Mouse (Mus musculus) spleen, embryonic (tissue): ENCODE measurements at regions not wholly inside any gene's neighbourhood (a gene's known extent, or its start where the extent isn't known, plus 50 kb on each side); places are given as distances from the start of the nearest gene placed in this dataset.

Experiments
- CTCF ChIA-PET: fragments of 350-600 bp; sonication (Branson Sonifier 250); formaldehyde crosslinking; loops from one replicate; lab custom pipeline; 2022; lab: Charles Lee

DNA sequence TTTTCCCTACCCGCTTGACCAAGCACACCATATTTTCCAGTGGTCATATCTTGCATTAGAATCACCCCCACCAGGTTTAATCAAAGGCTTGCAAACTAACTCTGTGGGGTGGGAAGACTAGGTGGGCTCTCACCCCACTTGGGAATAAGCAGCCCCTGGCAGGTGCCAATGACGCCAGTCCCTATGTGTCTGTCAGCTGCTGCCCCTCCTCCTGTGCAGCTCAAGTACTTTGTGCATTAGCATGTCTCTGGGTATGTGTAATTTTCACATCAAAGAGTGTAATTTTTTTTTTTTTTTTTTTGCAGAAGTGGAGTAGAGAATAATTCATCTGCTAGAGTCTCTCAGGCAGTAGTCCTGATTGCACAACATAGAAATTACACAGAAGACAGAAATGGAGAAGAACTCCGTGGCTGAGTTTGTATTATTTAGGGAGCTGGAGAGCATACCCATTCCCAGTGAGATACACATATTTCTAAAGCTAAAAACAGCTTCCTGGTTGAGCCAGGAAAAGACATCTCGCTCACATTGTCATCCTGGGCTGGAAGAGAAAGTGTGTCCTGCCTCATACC lies 186.6 kb downstream of the Rybp start:
- CTCF ChIA-PET: no interaction called here

DNA sequence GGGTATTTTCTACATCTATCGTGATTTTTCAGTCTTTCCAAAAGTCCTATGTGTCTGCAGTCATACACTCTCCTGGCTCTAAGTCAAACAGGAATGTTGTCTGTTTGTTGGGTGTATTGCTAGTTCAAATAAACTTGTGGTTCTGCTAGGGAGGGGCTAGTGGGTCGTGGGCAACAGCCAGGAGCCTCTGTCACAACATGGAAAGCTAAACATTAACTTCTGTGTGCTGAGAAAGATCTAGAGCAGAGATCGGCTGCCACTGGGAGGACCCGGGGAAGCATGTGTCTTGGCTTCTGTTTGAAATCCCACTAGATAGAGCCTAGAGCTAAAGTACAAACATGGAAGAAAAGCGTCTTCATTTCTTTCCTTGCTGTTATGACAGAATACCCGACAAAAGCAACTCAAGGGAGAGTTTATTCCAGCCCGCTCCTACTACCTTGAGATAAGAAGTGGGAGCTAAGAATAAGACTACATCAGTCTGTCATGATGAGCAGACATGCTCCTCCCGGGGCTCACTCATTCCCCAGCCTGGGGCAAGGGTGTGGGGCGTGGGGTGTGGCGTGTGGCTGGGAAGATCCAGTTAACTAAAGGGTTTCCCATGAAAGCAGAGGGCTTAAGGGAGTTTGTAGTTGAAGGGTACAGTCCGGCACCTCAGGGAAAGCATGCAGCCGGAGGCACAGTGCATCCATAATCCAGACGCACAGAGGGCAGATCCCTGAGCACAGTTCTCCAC lies 190.7 kb downstream of the Rybp start:
- CTCF ChIA-PET: no interaction called here

- CTCF ChIA-PET: no interaction called here
Measured at GRCm38 (mm10) chr6:100094653-100095217, 192.6 kb downstream of the Rybp start.

GRCm38 (mm10) chr6:100092870-100093269 lies 194.4 kb downstream of the Rybp start:
- CTCF ChIA-PET: no interaction called here

DNA sequence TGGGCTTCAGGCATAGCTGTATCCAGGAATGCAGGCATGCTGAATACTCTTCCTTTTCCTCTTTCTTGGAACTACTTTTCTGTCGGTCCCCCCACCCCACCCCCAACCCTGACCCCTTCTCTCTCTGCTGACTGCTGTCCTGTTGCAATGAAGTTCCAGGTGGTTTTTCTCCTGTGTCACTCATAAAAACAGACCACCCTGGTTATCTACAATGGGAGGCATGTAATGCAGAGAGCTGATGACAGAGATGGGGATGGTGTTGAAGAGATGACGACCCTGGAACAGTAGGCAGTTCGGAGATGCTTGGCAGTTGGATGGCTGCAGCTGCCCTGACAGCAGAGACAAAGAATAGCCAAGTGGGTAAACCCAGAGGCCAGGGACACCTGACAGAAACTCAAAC lies 195.5 kb downstream of the Rybp start:
- CTCF ChIA-PET: interaction anchor here (0.7 kb wide), 1 partner anchor 879 kb away, joined by 12 read pairs; no protein-coding TSS in a partner anchor

DNA sequence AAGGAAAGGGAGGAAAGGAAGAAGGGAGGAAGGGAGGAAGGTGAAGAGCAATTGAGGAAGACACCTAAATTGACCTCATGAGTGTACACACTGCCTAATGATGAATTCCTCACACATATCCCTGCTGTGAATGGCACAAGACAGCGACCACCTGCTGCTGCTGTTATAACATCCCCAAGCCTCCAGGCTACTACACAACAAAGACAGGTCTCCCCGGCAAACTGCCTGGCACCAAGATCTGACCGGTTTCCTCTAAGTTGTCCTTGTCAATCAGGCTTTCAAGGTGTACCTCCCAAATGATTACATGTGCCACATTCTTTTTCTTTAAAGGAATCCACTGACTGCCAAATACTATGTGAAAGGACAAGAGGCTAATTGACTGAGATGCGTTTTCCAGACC lies 198.7 kb downstream of the Rybp start:
- CTCF ChIA-PET: no interaction called here

DNA sequence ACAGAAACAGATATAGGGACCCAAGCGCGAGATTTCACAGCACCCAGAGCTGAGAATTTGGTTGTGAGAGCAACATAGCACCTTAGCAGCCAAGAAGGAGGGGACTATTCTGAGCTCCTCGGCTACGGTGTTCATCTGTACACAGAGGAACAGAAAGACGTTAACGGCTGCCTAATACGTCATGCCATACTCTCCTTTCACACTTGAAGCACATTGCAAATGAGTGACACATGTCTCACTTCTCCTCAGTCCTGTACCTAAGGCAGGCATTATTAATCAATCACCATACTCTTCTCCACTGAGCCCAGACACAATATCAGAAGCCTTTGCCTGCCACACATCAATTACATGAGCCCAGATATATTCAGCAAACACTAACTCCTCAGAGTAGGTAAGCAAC lies 200.5 kb downstream of the Rybp start:
- CTCF ChIA-PET: no interaction called here

GRCm38 (mm10) chr6:100085981-100086380 lies 201.3 kb downstream of the Rybp start:
- CTCF ChIA-PET: no interaction called here

- CTCF ChIA-PET: no interaction called here
Measured at GRCm38 (mm10) chr6:100083868-100084477, 203.3 kb downstream of the Rybp start.

- CTCF ChIA-PET: no interaction called here
Measured at GRCm38 (mm10) chr6:100083127-100083526, 204.2 kb downstream of the Rybp start.

DNA sequence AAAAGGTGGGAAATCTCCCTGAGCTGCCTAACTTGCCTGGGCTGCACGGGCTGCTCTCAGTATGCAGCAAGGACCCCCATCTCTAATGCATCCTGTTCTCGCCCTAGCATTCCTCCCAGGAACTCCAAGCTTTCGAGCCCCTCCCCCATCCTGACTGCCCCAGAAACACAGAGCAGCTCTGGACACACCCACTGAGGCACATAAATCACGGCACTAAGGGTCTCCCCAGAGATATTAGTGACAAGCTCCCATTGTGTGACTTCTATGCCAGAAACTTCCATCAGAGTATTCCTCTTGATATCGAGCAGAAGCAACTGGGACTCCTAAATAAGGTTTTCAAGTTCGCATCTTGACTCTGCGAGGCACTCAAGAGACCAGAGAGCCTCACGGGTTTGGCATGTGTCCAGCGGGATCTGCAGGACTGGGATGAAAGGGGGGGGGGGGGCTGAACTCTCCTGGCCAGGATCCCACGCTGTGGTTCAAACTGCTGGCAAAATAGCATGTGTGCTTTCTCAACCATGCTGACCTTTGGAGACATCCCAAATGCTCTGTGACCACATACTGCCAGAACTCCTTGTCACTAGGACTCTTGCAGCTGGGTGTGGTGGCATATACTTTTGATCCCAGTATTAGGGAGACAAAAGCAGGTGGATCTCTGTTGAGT lies 212.5 kb downstream of the Rybp start:
- CTCF ChIA-PET: no interaction called here

DNA sequence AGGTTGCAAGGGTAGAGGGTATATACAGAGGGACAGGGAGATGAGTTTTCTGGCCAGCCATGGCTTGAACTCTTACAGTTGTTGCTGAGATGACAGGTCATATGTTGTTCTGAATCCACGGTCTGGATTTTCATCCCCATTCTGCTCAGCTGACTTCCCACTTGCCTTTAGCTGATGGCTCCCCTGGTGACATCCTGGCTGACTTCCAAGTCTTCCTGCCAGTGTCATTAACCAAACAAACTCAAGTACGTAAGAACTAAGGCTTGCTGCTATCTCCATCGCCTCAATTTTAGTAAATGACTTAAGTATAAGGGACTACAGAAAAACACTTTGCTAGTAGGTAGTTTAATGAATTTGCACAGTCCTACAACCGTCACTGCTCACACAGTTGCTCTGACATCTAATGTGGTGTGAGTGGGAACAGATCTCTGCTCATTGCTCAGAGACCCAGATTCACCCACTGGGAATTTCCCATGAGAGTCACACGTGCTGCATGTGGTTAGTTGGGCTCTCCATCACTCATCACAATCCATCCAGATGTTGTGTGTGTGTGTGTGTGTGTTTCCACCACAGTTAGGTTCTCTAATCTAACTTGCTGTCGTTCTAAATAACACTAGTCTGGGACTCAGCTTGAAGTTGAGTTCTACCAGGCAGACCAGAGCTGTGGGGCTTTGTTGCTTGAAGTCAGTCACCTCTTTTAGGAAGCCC lies 214.9 kb downstream of the Rybp start:
- CTCF ChIA-PET: no interaction called here

- CTCF ChIA-PET: no interaction called here
Measured at GRCm38 (mm10) chr6:100069151-100069550, 218.1 kb downstream of the Rybp start.

GRCm38 (mm10) chr6:100067273-100067672 lies 220.0 kb downstream of the Rybp start:
- CTCF ChIA-PET: interaction anchor here (0.6 kb wide), 1 partner anchor 207 kb away, joined by 3 read pairs; no protein-coding TSS in a partner anchor

GRCm38 (mm10) chr6:100065586-100065985 lies 221.7 kb downstream of the Rybp start:
- CTCF ChIA-PET: no interaction called here

DNA sequence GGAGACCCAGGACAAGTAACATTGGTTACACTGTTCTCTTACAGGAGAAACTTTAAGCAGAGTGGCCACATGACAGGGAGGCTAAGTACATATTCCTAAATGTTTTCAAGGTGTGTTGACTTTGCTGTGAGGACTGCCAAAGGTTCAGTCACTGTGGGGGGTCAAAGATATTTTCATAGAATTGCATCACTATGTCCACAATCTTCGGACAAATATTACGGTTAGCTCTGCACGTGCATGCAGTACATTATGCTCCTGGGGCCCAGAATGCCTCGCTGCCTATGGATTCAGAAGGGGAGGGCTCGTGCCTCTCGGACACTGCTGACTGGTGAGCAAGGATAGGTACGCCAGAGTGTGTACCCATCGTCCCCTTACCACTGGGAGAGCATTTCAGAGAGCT lies 224.3 kb downstream of the Rybp start:
- CTCF ChIA-PET: interaction anchor here (0.6 kb wide), 2 partner anchors 27 to 98 kb away, joined by 3 to 4 read pairs; no protein-coding TSS in a partner anchor

- CTCF ChIA-PET: no interaction called here
Measured at GRCm38 (mm10) chr6:100059803-100060202, 227.5 kb downstream of the Rybp start.

DNA sequence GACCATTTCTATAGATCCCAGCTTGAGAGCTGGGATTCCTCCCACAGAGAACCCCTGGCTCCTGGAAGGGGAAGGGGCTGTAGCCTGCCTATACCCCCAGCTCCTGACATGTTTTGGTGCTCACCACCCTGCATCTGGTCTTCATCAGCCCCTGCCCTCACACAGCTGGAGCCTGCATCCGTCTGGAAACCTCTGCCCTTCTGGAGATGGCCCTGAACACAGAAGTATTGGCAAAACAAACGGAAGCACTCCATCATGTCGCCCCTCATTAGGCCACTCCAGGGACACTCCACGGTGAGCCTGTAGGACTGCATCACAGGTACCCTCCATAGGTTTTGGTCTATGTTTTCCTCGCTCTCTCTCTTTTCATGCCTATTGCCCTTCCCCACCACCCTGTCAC lies 231.3 kb downstream of the Rybp start:
- CTCF ChIA-PET: interaction anchor here (0.6 kb wide), 1 partner anchor 104 kb away, joined by 15 read pairs; no protein-coding TSS in a partner anchor

DNA sequence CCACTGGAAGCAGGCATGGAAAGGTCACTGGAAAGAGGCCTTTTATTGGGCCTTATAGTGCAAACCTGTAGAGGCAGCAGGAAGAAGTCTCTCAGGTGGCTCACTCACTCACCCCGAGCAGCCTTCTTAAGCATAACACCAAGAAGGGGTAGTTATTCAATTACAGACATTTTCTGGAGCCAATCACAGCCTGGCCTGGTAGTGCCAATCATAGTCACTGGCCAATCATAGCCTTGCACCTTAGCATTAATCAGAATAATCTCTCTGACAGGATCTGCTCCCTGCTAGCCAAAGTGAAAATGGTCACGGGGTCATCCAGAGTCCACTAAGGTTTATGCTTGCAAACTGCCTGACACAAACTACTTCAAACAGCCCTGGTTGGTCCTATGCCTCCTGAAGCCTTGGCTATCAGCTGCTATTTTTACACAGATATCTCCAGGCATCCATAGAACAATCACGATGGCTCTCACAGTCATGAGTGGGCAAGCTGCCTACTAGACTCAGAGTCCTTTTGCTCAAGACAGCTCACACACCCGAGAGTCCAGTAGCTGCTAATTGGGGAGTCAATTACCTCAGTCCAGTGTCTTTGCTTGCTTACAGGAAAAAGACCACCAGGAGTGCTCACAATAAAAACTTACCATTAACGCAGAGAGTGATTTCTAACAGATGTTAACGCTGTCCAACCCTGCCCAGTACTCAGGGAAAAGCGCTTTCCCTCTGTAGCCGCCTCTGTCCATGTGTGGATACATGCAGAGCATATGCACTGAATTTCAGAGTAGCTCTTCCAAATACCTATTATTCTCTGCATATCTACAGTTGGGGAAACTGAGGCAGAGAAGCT lies 234.1 kb downstream of the Rybp start:
- CTCF ChIA-PET: no interaction called here

DNA sequence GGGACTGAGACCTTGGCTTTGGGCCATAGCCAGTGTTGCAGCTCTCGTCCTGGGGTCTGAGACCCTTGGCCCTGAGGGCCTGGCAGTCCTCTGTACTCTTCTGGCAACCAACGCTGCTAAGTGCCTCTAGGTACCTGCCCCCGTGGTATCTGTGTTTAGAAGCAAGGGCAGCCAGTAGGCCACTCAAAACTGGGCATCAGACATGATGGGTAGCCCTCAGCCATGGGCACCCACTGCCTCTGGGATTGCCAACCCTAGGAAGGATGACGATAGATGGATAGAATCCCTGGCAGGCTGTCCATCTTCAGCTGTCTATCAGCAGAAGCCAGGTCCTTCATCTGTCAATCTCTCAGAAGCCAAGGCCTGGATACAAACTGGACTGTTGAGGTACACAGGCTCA lies 234.9 kb downstream of the Rybp start:
- CTCF ChIA-PET: no interaction called here
